Mouse (Mus musculus) layer of hippocampus, adult 9-11 months (tissue): ENCODE data around the gene Golga2.

ENCODE experiments used
- DNase-seq: peaks from one replicate; pipeline ENCODE4 v3.0.0; 2022

The Golga2 gene

GRCm38 (mm10) chr2:32344598-32345321 lies 57.6 kb downstream of the Golga2 start:
- no peak for DNase-seq

DNA sequence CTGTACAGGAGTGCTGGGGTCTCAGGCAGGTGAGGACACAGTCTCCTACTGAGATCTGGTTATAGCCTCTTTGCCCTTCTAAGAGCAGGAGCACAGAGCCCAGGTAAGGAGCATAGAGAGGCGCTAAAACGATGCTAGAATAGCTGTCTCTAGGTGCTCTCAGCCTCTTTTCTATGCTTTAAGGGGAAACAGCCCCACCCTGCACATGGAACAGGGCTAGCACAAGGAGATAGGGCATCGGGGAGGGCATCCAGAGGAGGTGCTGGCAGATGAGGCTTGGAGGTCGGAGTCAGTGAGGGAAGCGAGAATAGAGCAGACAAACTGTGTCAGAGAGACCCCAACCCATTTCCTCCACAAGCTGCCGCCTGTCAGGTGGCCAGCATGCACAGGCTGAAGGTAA lies 59.8 kb downstream of the Golga2 start:
- no peak for DNase-seq

DNA sequence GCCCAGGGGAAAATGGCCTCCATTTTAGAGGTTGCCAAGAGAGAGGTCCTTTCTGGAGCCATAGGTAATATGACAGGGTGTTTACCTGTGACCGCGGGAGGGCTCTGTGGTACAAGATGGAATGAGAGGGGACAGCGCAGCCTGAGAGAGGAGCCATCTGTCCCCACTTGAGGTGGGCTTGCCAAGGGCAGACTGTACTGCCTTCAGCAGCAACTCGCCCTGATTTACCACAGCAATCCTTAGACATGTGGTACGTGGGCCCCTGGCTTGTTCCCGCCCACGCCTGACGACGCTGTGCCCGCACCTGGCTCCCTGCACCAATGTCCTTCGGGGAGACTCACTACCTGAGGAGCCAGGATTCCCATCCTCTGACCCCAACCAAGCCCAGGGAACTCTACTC lies 61.1 kb downstream of the Golga2 start:
- peak; percentile 79 for DNase-seq

DNA sequence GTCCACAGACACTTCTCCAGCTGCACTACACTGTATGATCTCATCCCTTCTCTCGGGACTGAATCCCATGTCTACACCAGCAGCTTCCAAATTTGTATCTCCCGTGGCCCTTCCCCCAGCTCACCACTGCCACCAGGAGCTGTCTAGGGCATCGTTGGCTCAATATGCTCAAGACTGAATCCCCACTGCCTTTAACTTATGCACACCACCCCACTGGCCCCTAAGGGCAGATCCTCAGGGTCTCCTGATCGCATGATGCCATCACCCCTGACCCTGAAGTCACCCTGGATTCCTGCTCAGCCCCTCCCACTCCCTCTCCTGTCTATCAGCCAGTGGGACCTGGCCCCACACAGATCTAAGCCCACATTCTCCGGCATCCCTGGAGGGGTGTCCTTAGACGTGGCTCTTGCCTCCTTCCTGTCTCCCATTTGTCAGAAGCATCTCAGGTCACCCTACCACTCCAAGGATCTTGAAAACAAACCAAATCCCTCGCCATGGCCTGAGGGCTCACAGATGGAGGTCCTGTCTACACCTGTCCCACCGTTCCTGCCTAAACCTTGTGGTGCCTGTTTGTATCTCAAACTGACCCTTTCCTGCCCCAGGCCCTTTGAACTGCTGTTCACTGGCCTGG lies 62.6 kb downstream of the Golga2 start:
- peak; percentile 62 for DNase-seq

DNA sequence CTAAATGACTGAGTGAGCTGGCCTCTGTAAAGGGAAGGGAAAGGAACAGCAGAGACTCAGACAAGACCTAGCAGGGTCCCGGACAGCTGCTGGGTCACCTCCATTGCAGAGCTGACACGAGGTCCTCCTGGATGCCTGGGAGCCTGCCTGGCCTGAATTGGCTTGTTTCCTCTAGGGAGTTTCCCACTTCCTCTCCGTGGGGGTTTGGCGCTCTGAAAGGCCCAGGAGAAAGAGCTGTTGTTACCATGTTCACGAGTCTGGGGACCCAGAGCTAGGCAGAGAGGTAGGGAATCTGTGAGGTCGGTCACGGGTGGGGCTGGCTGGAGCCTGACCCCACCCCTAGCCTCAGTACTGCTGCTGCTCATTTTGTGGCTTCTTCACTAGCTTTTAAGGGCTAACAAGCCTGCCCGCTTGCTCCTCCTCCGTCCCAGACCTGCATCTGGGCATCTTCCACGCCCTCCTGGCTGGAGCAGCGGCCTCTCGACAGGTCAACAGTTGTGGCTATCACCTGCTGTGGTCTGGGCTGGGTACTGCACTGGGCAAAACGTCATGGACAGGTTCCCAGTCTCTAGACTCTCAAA lies 63.4 kb downstream of the Golga2 start:
- DNase-seq, result no peak

DNA sequence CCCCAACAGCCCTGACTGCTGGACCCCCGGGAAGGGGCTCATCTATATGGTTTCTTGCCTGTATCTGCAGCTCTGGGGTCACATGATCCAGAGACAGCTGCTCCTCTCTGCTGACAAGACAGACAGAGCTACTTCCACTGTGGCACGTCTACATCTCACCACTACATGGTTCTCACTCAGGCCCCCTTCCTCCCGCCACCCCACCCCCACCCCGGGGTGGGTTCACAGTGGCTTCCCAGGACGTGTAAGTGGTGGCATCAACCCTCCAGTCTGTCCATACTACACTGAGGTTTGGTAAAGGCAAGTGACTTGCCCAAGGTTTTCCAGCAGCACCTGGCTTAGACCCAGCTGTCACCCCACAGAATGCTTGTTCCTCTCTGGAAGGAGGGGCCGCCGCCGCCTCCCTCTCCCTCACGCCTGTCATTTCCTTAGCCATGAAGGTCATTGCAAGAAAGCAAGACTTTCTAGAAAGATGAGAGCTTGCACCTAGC lies 64.3 kb downstream of the Golga2 start:
- peak; percentile 41 for DNase-seq

- DNase-seq, result peak; percentile 62
Observed at GRCm38 (mm10) chr2:32352151-32353006, 65.2 kb downstream of the Golga2 start, which contains the start of gene Ciz1. TSS of gene Ciz1 (plus strand) at chr2:32352327.

DNA sequence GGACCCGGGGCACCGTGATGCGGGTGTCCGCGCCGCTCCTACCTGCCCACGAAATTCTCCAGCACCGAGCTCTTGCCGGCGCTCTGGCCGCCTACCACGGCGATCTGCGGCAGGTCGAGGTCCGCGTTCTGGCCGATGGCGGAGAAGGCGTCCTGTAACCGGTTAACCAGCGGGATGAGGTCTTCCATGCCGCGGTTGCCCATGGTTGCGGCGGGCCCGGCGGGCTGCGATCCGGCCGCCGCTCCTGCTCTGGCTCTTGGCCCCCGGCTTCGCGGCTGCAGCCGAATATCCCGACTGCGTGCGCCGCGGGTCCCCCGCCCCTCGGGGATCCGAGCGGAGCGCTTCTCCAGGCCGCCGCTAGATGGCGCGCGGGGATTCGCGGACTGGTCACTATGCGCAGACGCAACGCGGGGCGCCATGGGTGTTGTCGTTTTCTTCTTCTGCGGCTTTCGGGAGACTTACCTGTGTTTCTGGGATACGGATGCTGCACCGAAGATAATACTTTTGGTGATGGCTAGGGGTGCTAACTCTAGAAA lies 65.9 kb downstream of the Golga2 start, which contains the start of gene Dnm1:
Gene Dnm1, minus strand, starts transcription at position 332 of the 536 bp plus-strand sequence.
- peak; percentile 93 for DNase-seq

- no peak for DNase-seq
Observed at GRCm38 (mm10) chr2:32353836-32354235, 66.7 kb downstream of the Golga2 start.

DNA sequence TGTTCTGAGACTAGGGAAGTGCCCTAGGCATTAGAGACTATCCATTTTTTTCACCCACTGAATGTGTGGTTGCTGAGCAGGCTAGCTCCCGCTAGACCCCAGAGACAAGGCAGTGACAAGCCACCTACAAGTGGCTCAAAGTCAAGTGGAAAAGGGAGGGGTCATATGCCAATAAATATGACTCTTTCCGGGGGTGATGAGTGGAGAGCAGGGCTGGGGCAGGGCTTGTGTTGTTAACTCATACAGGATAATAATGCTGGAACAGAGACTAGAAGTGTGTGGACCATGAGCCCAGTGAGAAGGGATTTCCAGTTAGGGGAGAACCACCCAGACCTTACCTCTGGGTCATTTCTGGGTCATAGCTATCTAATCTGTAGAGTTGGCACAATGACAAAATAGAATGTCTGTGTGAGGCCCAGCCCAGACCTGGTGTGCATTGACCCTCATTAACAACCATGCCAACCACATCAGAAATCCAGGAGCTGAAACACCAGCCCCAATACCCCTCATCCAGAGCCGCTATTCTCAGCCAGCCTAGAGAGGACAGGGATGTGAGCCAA lies 67.2 kb downstream of the Golga2 start:
- DNase-seq, result no peak

DNA sequence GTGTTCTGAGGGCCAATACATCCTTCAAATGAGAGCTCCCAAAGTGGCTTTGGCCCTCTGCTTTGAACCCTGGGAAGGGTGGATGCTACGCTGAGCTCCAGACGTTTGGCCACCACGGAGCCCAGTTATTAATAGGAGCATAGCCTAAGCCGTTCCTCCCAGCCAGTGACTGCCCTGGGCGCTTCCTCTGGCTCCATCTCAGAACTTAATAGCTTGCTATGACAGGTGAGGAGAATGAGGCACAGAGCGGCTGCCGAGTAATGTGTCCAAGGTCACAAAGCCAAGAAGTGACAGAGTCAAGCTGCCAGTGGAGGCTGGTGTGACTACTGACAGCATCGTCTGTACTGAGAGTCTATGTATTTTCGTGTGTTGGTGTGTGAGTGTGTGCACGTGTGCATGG lies 69.0 kb downstream of the Golga2 start:
- DNase-seq, result no peak
